Mouse (Mus musculus) heart, postnatal 0 days (tissue): ENCODE measurements around the gene Enox1. TPM values are rescaled to one million over a fixed set of nuclear protein-coding genes. Genes with fewer than 3 reads are reported as not detected.
A peak's percentile ranks its signal among the peaks of the same experiment; 100 is the strongest.

ENCODE experiments used
- ATAC-seq: fragments of 200-750 bp; cut with Nextera tagmentation; 2 replicates; pipeline ENCODE4 v1.8.0; 2017; ENCODE audit warnings: low read depth, moderate number of reproducible peaks, moderate library complexity; ENCODE audit not compliant: insufficient read depth
- DNase-seq: peaks from one replicate; pipeline ENCODE4 v3.0.0-alpha.2; 2016; ENCODE audit warnings: low spot score
- H3K27ac ChIP-seq: fragments of 300-500 bp; sonication (generic); 2 replicates; pipeline ENCODE4 v1.5.1; 2014; ENCODE audit warnings: low read depth, mild to moderate bottlenecking
- H3K27me3 ChIP-seq: fragments of 300-500 bp; sonication (generic); 2 replicates; pipeline ENCODE4 v1.6.1; 2014; ENCODE audit warnings: low read length, mixed read lengths; ENCODE audit not compliant: control insufficient read depth, insufficient read depth
- H3K36me3 ChIP-seq: fragments of 300-500 bp; sonication (generic); replicated peaks from 2 replicates; pipeline ENCODE4 v1.6.1; 2014; ENCODE audit warnings: low read length, mixed read lengths; ENCODE audit not compliant: control insufficient read depth, insufficient read depth
- H3K4me1 ChIP-seq: fragments of 300-500 bp; sonication (generic); 2 replicates; pipeline ENCODE4 v1.6.1; 2014; ENCODE audit warnings: antibody characterized with exemption; ENCODE audit not compliant: control insufficient read depth, insufficient read depth
- H3K4me2 ChIP-seq: fragments of 300-500 bp; sonication (generic); 2 replicates; pipeline ENCODE4 v1.6.1; 2014; ENCODE audit warnings: low read depth, mild to moderate bottlenecking, low read length, moderate library complexity
- H3K4me3 ChIP-seq: fragments of 300-500 bp; sonication (generic); 2 replicates; pipeline ENCODE4 v1.5.1; 2014; ENCODE audit warnings: low read depth, low read length
- H3K9ac ChIP-seq: fragments of 300-500 bp; sonication (generic); replicated peaks from 2 replicates; pipeline ENCODE4 v1.6.1; 2014; ENCODE audit warnings: low read depth, low read length, mixed read lengths
- H3K9me3 ChIP-seq: fragments of 300-500 bp; sonication (generic); replicated peaks from 2 replicates; pipeline ENCODE4 v1.6.1; 2016; ENCODE audit warnings: low read length; ENCODE audit not compliant: control insufficient read depth
- CTCF ChIP-seq: IDR thresholded peaks from 2 replicates; pipeline ENCODE4 v1.5.1; 2016; ENCODE audit warnings: antibody characterized with exemption, control low read depth, low read depth
- EP300 ChIP-seq: IDR thresholded peaks from 2 replicates; pipeline ENCODE4 v1.6.1; 2016; ENCODE audit warnings: antibody characterized with exemption, low read depth
- WGBS: fragments of 180-500 bp; shearing (Covaris S2); extraction: QIAGEN DNeasy Blood & Tissue Kit; methylation state at CpG from one replicate; pipeline ENCODE4 v1.1.7; 2014; 5-methylcytosine and 5-hydroxymethylcytosine counted together
- polyA plus RNA-seq: library from polyadenylated mRNA; unstranded; fragments of >200 nt; fragmentation: Nextera tagmentation; extraction: Ambion mirVana; gene quantifications from 2 replicates; pipeline ENCODE4 v1.2.1, GENCODE M21; 2015
- total RNA-seq: library from RNA; depleted of rRNA; stranded (reverse); fragments of >200 nt; gene quantifications from 2 replicates; pipeline ENCODE4 v1.2.3, GENCODE M21; 2014; ENCODE audit warnings: low replicate concordance

Enox1 gene
- total and polyA plus RNA-seq, 2 experiments from 2014 or later = 0.83 to 2.6 TPM

DNA sequence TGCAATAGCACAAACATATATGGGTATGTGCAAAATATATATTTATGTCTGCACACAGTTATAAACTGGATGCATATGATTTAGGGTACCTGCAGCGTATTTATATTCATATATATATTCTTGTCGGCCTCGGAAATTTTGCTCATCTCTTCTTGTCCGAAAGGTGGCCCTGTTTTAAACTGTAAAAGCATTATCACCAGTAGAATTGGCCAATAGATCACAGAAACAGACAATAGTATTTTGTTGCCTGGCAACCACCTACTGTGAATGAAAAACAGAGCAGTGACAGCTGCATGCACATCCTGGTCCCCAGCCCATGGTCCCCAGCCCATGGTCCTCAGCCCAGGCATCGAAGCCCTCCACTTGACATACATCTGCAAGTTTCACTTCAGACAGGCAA, 2.8 kb downstream of the Enox1 start:
- Histone ChIP-seq H3K9me3 (no peaks in the 10 kb centered on the region), H3K4me2 (no peak overlapping the region), H3K4me3 (no peak overlapping the region), H3K27me3 (peaks cover 37% of the 10 kb centered on the region), H3K36me3 (no peaks in the 10 kb centered on the region), H3K4me1 (peaks cover 5% of the 10 kb centered on the region; the same call in 1 of the 2 replicates), H3K9ac (no peak overlapping the region), H3K27ac (no peak overlapping the region)
- WGBS = 77% methylated on average over 5 of the region's 5 CpGs
- DNase-seq (no peak), ATAC-seq (no peak)
- TF ChIP-seq EP300 = no peak

DNA sequence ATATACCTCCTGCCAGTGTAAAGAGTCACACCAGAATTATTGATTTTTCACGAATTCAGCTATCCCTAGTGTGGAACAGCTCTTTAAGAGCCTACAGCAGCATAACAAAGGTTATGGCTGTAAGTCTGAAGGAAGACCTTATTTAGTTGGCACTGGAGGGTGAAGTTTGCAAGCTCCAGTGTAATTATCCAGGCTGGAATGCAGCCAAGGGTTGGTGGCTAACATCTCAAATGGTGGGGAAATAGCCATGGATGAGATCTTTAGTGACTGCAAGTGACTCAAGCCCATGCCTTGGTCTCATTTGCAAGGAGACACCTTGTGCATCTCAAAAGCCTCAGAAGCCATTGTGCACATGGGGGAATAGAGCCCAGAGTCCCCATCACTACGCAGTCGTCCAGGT, 5.9 kb downstream of the Enox1 start:
- WGBS = 71% methylated on average over 3 of the region's 3 CpGs
- Histone ChIP-seq H3K4me2 (no peak overlapping the region), H3K27ac (no peak overlapping the region), H3K4me3 (no peak overlapping the region), H3K4me1 (peaks cover 3% of the 10 kb centered on the region; the same call in 1 of the 2 replicates), H3K9ac (no peak overlapping the region), H3K9me3 (no peaks in the 10 kb centered on the region), H3K36me3 (no peaks in the 10 kb centered on the region), H3K27me3 (peaks cover 6% of the 10 kb centered on the region)
- TF ChIP-seq CTCF (no peak), EP300 (no peak)
- DNase-seq = no peak
- no peak for ATAC-seq

DNA sequence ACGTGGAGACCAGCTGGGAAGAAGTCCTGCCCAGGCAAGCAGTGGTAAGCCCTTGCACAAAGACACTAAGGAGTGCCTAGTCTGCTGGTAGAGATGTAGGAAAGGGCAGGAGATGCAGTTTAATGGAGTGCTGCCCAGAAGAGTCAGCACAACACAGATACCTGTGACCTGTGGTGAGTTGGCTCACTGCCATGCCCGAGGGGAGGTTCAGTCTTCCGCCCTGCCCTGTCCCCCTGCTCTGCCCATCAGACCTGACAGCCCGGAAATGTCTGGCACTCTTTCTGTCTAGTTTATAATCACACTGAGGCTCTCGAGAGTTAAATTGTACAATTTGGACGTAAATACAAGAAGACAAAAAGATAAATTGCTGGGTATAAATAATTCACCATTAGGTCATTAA, 7.8 kb downstream of the Enox1 start:
- Histone ChIP-seq H3K27me3 (no peaks in the 10 kb centered on the region), H3K27ac (no peak overlapping the region), H3K4me3 (no peak overlapping the region), H3K9me3 (no peaks in the 10 kb centered on the region), H3K4me2 (no peak overlapping the region), H3K36me3 (no peaks in the 10 kb centered on the region), H3K9ac (no peak overlapping the region), H3K4me1 (no peaks in the 10 kb centered on the region)
- WGBS = 74% methylated on average over 6 of the region's 6 CpGs
- no peak for TF ChIP-seq EP300
- TF ChIP-seq CTCF = no peak
- no peak for ATAC-seq
- DNase-seq = no peak

DNA sequence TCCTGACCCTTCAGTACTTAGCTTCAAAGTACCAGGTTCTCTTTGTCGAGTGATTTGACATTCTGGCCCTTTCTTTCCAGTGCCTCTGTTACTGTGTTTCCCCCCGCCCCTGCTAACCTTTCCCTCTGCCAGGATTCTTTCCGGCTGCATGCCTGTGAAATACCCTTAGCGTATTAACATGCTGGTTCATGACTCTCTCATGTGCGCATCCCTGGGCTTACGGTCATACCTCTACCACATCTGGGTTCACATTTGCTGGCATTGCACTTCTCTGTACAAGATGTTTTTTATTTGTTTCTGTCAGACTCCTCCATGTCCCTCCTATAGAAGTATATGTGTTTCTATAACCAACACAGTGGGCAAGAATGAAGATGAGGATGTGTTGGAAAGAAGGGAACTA, 11.6 kb downstream of the Enox1 start:
- ATAC-seq (no peak), DNase-seq (no peak)
- Histone ChIP-seq H3K9me3 (no peaks in the 10 kb centered on the region), H3K4me1 (no peaks in the 10 kb centered on the region), H3K36me3 (no peaks in the 10 kb centered on the region), H3K27me3 (no peaks in the 10 kb centered on the region), H3K27ac (no peak overlapping the region), H3K4me3 (no peak overlapping the region), H3K9ac (no peak overlapping the region), H3K4me2 (no peak overlapping the region)
- WGBS = 82% methylated on average over 6 of the region's 6 CpGs
- TF ChIP-seq EP300 (no peak), CTCF (no peak)

DNA sequence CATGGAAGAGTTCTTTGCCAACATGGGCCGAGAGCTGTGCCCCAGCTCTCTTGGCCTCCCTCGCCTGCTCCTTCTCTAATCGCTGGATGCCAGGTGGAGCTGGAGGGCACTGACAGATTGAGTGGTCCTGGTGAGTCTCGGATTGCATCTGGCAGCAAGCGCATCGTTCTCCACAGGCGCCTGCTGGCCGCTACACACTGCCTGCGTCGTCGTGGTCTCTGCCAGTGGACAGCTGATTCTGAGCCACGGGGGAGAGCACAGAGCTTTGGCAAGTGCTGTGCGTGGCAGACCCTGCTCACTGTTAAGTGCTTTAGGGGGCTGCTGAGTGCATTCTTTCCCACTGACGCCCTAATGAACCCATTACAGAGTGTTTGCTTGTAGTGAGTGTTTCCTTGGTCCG, 17.9 kb downstream of the Enox1 start:
- no peak overlapping the region for H3K27ac ChIP-seq
- no peak overlapping the region for H3K4me3 ChIP-seq
- TF ChIP-seq CTCF = no peak
- no peak for TF ChIP-seq EP300
- DNase-seq (peak; percentile 9), ATAC-seq (peak; percentile 39; the same call in 1 of the 2 replicates)
- H3K27me3 ChIP-seq = no peaks in the 10 kb centered on the region
- no peaks in the 10 kb centered on the region for H3K4me1 ChIP-seq
- H3K4me2 ChIP-seq = no peak overlapping the region
- WGBS = 37% methylated on average over 15 of the region's 15 CpGs
- H3K9me3 ChIP-seq = no peaks in the 10 kb centered on the region
- H3K36me3 ChIP-seq = no peaks in the 10 kb centered on the region
- H3K9ac ChIP-seq = no peak overlapping the region

DNA sequence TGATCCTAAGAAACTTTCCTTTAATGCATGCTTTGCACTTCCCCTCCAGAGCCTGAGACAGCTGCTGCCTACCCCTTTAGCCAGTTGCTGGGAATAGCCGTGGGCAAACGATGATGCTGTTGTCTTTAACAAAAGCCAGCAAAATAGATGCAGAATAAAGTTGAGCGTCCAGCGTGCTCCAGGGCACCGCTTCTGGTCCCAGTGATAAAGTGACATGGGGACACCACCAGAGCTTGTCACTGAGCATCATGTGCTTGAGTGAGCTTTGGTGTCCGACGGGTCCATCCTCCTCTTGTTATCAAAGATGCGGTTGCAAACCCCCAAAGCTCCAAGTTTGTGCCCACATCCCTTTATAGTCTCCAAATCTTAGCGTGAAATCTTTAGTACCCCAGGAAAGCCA, 18.4 kb downstream of the Enox1 start:
- no peak for TF ChIP-seq CTCF
- TF ChIP-seq EP300 = no peak
- Histone ChIP-seq H3K4me2 (no peak overlapping the region), H3K4me3 (no peak overlapping the region), H3K27me3 (no peaks in the 10 kb centered on the region), H3K36me3 (no peaks in the 10 kb centered on the region), H3K9me3 (no peaks in the 10 kb centered on the region), H3K9ac (no peak overlapping the region), H3K4me1 (no peaks in the 10 kb centered on the region), H3K27ac (no peak overlapping the region)
- DNase-seq = no peak
- no peak for ATAC-seq
- 83% methylated on average over 9 of the region's 9 CpGs for WGBS
